Mouse (Mus musculus) liver, embryonic 16.5 days (tissue): ENCODE data around the gene Mcfd2. TPM values are rescaled to one million over a fixed set of nuclear protein-coding genes. Genes with fewer than 3 reads are reported as not detected.

Experiments
- polyA plus RNA-seq: library from polyadenylated mRNA; unstranded; fragments of >200 nt; fragmentation: Nextera tagmentation; extraction: Ambion mirVana; gene quantifications from 2 replicates; pipeline ENCODE4 v1.2.1, GENCODE M21; 2015

Mcfd2 gene
- polyA plus RNA-seq, 1 experiment from 2014 or later: 103 TPM

Other genes starting within 250 kb of the Mcfd2 start
- 10.7 TPM in 2 replicates for gene Pigf, start 240.5 kb downstream of the Mcfd2 start, polyA plus RNA-seq
- 57.1 and 62.6 TPM in 2 replicates for gene Cript, start 240.4 kb downstream of the Mcfd2 start, polyA plus RNA-seq
- gene Socs5, start 158.3 kb downstream of the Mcfd2 start, polyA plus RNA-seq: 1.5 and 1.9 TPM in 2 replicates
- 7.6 and 8.3 TPM in 2 replicates for gene Ttc7, start 17.0 kb upstream of the Mcfd2 start, polyA plus RNA-seq
- not detected in 2 replicates for gene Stpg4, start 161.8 kb upstream of the Mcfd2 start, polyA plus RNA-seq
- gene Calm2, start 181.0 kb upstream of the Mcfd2 start, polyA plus RNA-seq: 332 and 366 TPM in 2 replicates